Mouse (Mus musculus) heart, embryonic 11.5 days (tissue): ENCODE data around the gene Zfp451. TPM values are rescaled to one million over a fixed set of nuclear protein-coding genes. Genes with fewer than 3 reads are reported as not detected.

Experiments used
- ATAC-seq: fragments of 200-750 bp; cut with Nextera tagmentation; replicated peaks from 2 replicates; pipeline ENCODE4 v1.8.0; 2017; ENCODE audit warnings: moderate library complexity; ENCODE audit not compliant: insufficient number of reproducible peaks, low FRiP score, low TSS enrichment
- H3K27ac ChIP-seq: fragments of 300-500 bp; sonication (generic); 2 replicates; pipeline ENCODE4 v1.5.1; 2014; ENCODE audit warnings: mild to moderate bottlenecking, low read depth, low read length
- H3K27me3 ChIP-seq: fragments of 300-500 bp; sonication (generic); 2 replicates; pipeline ENCODE4 v1.6.1; 2014; ENCODE audit warnings: mild to moderate bottlenecking, low read length, mixed read lengths; ENCODE audit not compliant: control insufficient read depth, insufficient read depth
- H3K36me3 ChIP-seq: fragments of 300-500 bp; sonication (generic); 2 replicates; pipeline ENCODE4 v1.6.1; 2014; ENCODE audit warnings: mild to moderate bottlenecking, low read length, moderate library complexity, mixed read lengths; ENCODE audit not compliant: control insufficient read depth, insufficient read depth
- H3K4me1 ChIP-seq: fragments of 300-500 bp; sonication (generic); 2 replicates; pipeline ENCODE4 v1.6.1; 2014; ENCODE audit warnings: low read length; ENCODE audit not compliant: control insufficient read depth, insufficient read depth
- H3K4me2 ChIP-seq: fragments of 300-500 bp; sonication (generic); 2 replicates; pipeline ENCODE4 v1.6.1; 2014; ENCODE audit warnings: mild to moderate bottlenecking, moderate library complexity
- H3K4me3 ChIP-seq: fragments of 300-500 bp; sonication (generic); 2 replicates; pipeline ENCODE4 v1.5.1; 2014; ENCODE audit warnings: low read depth, low read length
- H3K9ac ChIP-seq: fragments of 300-500 bp; sonication (generic); 2 replicates; pipeline ENCODE4 v1.6.1; 2014; ENCODE audit warnings: mild to moderate bottlenecking, low read depth, low read length, moderate library complexity
- H3K9me3 ChIP-seq: fragments of 300-500 bp; sonication (generic); replicated peaks from 2 replicates; pipeline ENCODE4 v1.6.1; 2016; ENCODE audit warnings: low read length; ENCODE audit not compliant: control insufficient read depth
- WGBS: fragments of 180-500 bp; shearing (Covaris S2); extraction: QIAGEN DNeasy Blood & Tissue Kit; methylation state at CpG from one replicate; pipeline ENCODE4 v1.1.7; 2014; ENCODE audit not compliant: insufficient replicate concordance; 5-methylcytosine and 5-hydroxymethylcytosine counted together
- polyA plus RNA-seq: library from polyadenylated mRNA; unstranded; fragments of >200 nt; fragmentation: Nextera tagmentation; extraction: Ambion mirVana; gene quantifications from 2 replicates; pipeline ENCODE4 v1.2.1, GENCODE M21; 2014

Gene Zfp451
- polyA plus RNA-seq, 1 experiment from 2014 or later = 20.5 TPM

DNA sequence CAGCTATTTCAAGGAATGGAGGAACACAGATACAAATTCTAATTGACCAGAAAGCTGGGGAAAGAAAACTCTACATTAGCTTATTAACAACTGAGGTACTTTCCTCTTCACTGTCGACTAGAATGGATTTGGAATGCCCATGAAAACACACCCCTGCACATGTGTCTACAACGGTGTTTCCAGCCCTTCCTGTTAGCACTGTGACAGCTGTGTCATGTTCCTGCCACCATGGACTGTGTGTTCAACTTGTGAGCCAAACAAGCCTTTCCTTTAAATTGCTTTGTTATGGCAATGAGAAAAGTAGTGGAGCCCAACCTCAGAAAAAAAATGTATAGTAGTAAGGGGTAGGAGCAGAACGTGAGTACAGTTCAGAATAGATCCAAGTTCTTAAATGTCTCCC, 25.9 kb downstream of the Zfp451 start:
- 47% methylated on average over 3 of the region's 3 CpGs for WGBS
- ATAC-seq = no peak
- Histone ChIP-seq H3K4me3 (no peak overlapping the region), H3K36me3 (no peaks in the 10 kb centered on the region), H3K9ac (no peak overlapping the region), H3K4me2 (no peak overlapping the region), H3K4me1 (no peaks in the 10 kb centered on the region), H3K27ac (no peak overlapping the region), H3K27me3 (no peaks in the 10 kb centered on the region), H3K9me3 (no peaks in the 10 kb centered on the region)

DNA sequence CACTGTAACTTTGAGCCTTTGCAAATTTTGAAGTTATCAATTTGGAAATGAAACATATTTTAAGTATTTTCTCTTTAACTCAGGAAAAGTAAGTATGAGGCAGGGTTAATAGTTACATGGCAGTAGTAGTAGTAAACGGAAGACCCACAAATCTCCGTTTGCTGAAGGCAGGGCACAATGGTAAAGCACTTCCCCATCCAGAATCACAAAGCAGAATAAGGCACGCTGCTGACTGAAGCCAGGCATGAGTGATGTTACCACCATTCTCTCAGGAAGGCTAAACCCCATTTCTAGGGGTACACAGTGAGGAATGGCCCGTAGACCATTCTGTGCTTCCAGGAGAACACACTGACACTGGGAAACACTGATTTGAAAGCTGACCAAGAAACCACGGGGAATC, 26.3 kb downstream of the Zfp451 start:
- no peak for ATAC-seq
- Histone ChIP-seq H3K4me2 (no peak overlapping the region), H3K9ac (no peak overlapping the region), H3K4me1 (no peaks in the 10 kb centered on the region), H3K27ac (no peak overlapping the region), H3K36me3 (no peaks in the 10 kb centered on the region), H3K9me3 (no peaks in the 10 kb centered on the region), H3K27me3 (no peaks in the 10 kb centered on the region), H3K4me3 (no peak overlapping the region)
- 81% methylated on average over 5 of the region's 5 CpGs for WGBS

DNA sequence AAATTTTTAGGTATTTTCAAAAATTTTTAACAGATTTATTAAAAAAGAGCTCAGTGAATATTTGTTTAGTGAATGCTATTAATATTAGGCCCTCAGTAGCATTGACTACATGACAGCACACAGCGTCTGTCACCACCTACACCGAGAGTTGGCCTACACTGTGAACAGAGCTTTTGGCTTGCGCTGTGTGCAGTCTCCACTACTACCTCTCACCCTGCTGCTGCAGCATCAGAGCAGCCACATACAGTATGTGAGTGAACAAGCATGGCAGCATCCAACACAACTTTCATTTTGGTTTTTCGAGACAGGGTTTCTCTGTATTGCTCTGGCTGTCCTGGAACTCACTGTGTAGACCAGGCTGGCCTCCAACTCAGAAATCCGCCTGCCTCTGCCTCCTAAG, 29.8 kb downstream of the Zfp451 start:
- no peak overlapping the region for H3K9ac ChIP-seq
- no peaks in the 10 kb centered on the region for H3K4me1 ChIP-seq
- H3K4me2 ChIP-seq = no peak overlapping the region
- WGBS = 92% methylated on average over 5 of the region's 5 CpGs
- no peaks in the 10 kb centered on the region for H3K27me3 ChIP-seq
- no peak overlapping the region for H3K4me3 ChIP-seq
- ATAC-seq = no peak
- H3K9me3 ChIP-seq = no peaks in the 10 kb centered on the region
- H3K27ac ChIP-seq = no peak overlapping the region
- no peaks in the 10 kb centered on the region for H3K36me3 ChIP-seq

GRCm38 (mm10) chr1:33776175-33776611, 38.2 kb downstream of the Zfp451 start:
- Histone ChIP-seq H3K9me3 (no peaks in the 10 kb centered on the region), H3K36me3 (peaks cover 19% of the 10 kb centered on the region), H3K4me3 (no peak overlapping the region), H3K4me2 (no peak overlapping the region), H3K27ac (no peak overlapping the region), H3K4me1 (no peaks in the 10 kb centered on the region), H3K9ac (no peak overlapping the region), H3K27me3 (no peaks in the 10 kb centered on the region)
- no peak for ATAC-seq
- WGBS = 85% methylated on average over 14 of the region's 14 CpGs

GRCm38 (mm10) chr1:33772106-33772505, 42.3 kb downstream of the Zfp451 start:
- Histone ChIP-seq H3K4me1 (no peaks in the 10 kb centered on the region), H3K9me3 (no peaks in the 10 kb centered on the region), H3K27ac (no peak overlapping the region), H3K36me3 (peaks cover 22% of the 10 kb centered on the region), H3K9ac (no peak overlapping the region), H3K4me2 (no peak overlapping the region), H3K27me3 (no peaks in the 10 kb centered on the region), H3K4me3 (no peak overlapping the region)
- WGBS = 95% methylated on average over 9 of the region's 9 CpGs
- no peak for ATAC-seq

DNA sequence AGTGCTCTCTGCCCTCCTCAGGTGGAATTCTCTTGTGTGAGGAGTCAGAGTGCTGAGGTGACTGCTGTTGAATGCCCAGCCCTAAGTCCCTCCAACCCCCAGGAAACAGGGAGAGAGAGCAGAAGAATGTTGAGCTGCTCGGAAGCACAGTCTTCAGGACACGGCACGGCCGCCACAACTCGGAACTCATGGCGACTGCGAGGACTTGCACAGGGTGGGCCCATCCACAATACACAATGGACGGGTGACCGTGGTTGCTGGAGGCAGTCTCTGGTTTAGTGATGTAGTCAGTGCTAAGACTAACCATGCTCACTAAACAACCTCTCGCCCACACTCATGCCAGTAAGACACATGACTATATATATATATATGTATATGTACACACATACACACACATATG, 42.8 kb downstream of the Zfp451 start:
- H3K4me3 ChIP-seq = no peak overlapping the region
- no peak overlapping the region for H3K4me2 ChIP-seq
- no peak for ATAC-seq
- H3K9ac ChIP-seq = no peak overlapping the region
- no peaks in the 10 kb centered on the region for H3K9me3 ChIP-seq
- no peaks in the 10 kb centered on the region for H3K27me3 ChIP-seq
- no peak overlapping the region for H3K27ac ChIP-seq
- H3K36me3 ChIP-seq = peaks cover 22% of the 10 kb centered on the region
- 91% methylated on average over 10 of the region's 10 CpGs for WGBS
- no peaks in the 10 kb centered on the region for H3K4me1 ChIP-seq

- Histone ChIP-seq H3K9me3 (no peaks in the 10 kb centered on the region), H3K27me3 (no peaks in the 10 kb centered on the region), H3K4me2 (no peak overlapping the region), H3K36me3 (peaks cover 17% of the 10 kb centered on the region; the same call in 1 of the 2 replicates), H3K4me3 (no peak overlapping the region), H3K4me1 (no peaks in the 10 kb centered on the region), H3K27ac (no peak overlapping the region), H3K9ac (no peak overlapping the region)
- no peak for ATAC-seq
Measured at GRCm38 (mm10) chr1:33768827-33769226, 45.6 kb downstream of the Zfp451 start.

- no peaks in the 10 kb centered on the region for H3K4me1 ChIP-seq
- no peak overlapping the region for H3K9ac ChIP-seq
- no peaks in the 10 kb centered on the region for H3K27me3 ChIP-seq
- no peak overlapping the region for H3K27ac ChIP-seq
- ATAC-seq = no peak
- H3K36me3 ChIP-seq = peaks cover 17% of the 10 kb centered on the region; the same call in 1 of the 2 replicates
- 82% methylated on average over 1 of the region's 1 CpGs for WGBS
- H3K4me2 ChIP-seq = no peak overlapping the region
- H3K9me3 ChIP-seq = no peaks in the 10 kb centered on the region
- H3K4me3 ChIP-seq = no peak overlapping the region
Measured at GRCm38 (mm10) chr1:33768091-33768787, 46.2 kb downstream of the Zfp451 start.
